ENCODE assay signal across 12 mouse cellular contexts in the genomic region with DNA sequence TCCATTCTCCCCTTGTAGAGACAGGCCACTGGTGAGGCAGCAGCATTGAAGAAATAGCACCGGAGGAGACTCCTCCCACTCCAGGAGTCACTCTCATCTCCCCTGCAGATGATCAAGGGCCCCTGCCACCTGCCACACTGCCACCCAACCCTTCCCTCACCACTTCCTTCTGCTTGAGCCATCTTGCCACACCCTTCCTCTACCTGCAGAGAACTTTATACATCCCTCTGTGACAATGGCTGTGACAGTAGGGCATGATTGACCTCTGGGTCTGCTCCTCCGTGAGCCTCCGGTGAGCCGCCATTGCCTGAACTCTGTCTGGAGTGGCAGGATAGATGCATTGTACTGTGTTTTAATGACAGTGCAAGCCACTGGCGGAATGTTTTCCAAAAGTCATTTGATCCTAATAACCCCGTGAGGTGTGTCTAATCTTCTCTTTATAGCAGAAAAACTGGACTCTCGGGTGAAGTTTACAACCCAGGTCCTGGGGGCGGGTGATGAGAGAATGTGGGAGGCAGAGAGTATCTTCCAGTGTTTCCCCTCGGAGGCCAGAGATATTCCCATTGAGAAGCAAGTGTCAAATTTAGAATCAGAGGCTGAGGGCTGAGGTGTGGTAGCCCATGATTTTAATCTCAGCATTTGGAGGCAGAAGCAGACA. TPM values are rescaled to one million over a fixed set of nuclear protein-coding genes. Genes with fewer than 3 reads are reported as not detected.
DNase-seq lines count a peak whose midpoint lies in the region; ATAC-seq and TF ChIP-seq lines count a peak whose summit lies in the region.
"Had no signal": no experiment of that assay in that cellular context is flagged by ENCODE, and none has a peak within 500 bp of the region (broad histone marks: within the 10 kb centered on the region; RNA-seq: fewer than 3 reads in every experiment).

No protein-coding gene starts in this region.

- H3K27ac ChIP-seq in kidney, embryonic 14.5 days (ENCODE audit: low read depth, low read length), result no peak overlapping the region
- H3K27ac ChIP-seq in CH12.LX (ENCODE audit: insufficient read depth, low read depth), result peak overlapping the region; percentile 11; the same call in 1 of the 2 replicates
- peak overlapping the region; percentile 68 for H3K27ac ChIP-seq in intestine, embryonic 16.5 days (ENCODE audit: low read length)
- H3K27ac ChIP-seq in left cerebral cortex, adult 2 months, result no peak overlapping the region
- no peak overlapping the region for H3K27ac ChIP-seq in hindbrain, embryonic 10.5 days
- H3K27ac ChIP-seq: embryonic facial prominence, embryonic 13.5 days; liver, embryonic 13.5 days had no signal

- no peak overlapping the region for H3K4me3 ChIP-seq in kidney, embryonic 14.5 days (ENCODE audit: low read length)
- H3K4me3 ChIP-seq in CH12.LX (replicated peaks in 1 of 3; ENCODE audit: low read depth in 2 of 3, low read length in 2 of 3, poor library complexity in 1 of 3), result no peak overlapping the region
- H3K4me3 ChIP-seq in intestine, embryonic 16.5 days (ENCODE audit: low read length), result no peak overlapping the region
- no peak overlapping the region for H3K4me3 ChIP-seq in left cerebral cortex, adult 2 months
- no peak overlapping the region for H3K4me3 ChIP-seq in hindbrain, embryonic 10.5 days
- H3K4me3 ChIP-seq: embryonic facial prominence, embryonic 13.5 days; liver, embryonic 13.5 days had no signal

- H3K36me3 ChIP-seq in kidney, embryonic 14.5 days (ENCODE audit: control insufficient read depth, insufficient read depth, low read length), result no peaks in the 10 kb centered on the region
- H3K36me3 ChIP-seq in CH12.LX (replicated peaks in 1 of 2; ENCODE audit: control insufficient read depth in 1 of 2, insufficient read depth in 1 of 2, low read length in 1 of 2), result no peaks in the 10 kb centered on the region
- no peaks in the 10 kb centered on the region for H3K36me3 ChIP-seq in intestine, embryonic 16.5 days (ENCODE audit: control insufficient read depth, insufficient read depth, low read length)
- no peaks in the 10 kb centered on the region for H3K36me3 ChIP-seq in hindbrain, embryonic 10.5 days
- H3K36me3 ChIP-seq: embryonic facial prominence, embryonic 13.5 days; liver, embryonic 13.5 days had no signal

- TF ChIP-seq RAD21 in CH12.LX (IDR thresholded peaks at IDR 0.05; ENCODE audit: low read depth, low read length), result no peak

- H3K4me1 ChIP-seq in kidney, embryonic 14.5 days (ENCODE audit: control insufficient read depth, insufficient read depth, low read length), result no peaks in the 10 kb centered on the region
- peaks cover 34 to 67% of the 10 kb centered on the region in 2 experiments for H3K4me1 ChIP-seq in CH12.LX (ENCODE audit: control insufficient read depth in 1 of 2, insufficient read depth in 2 of 2)
- H3K4me1 ChIP-seq in intestine, embryonic 16.5 days (ENCODE audit: control insufficient read depth, insufficient read depth, low read length), result peaks cover 14% of the 10 kb centered on the region
- peaks cover 18% of the 10 kb centered on the region for H3K4me1 ChIP-seq in hindbrain, embryonic 10.5 days (replicated peaks)
- H3K4me1 ChIP-seq: embryonic facial prominence, embryonic 13.5 days had no signal

- no peaks in the 10 kb centered on the region for H3K9me3 ChIP-seq in kidney, embryonic 14.5 days (ENCODE audit: control insufficient read depth, low read length)
- H3K9me3 ChIP-seq in CH12.LX (replicated peaks; ENCODE audit: low read length), result no peaks in the 10 kb centered on the region
- H3K9me3 ChIP-seq in intestine, embryonic 16.5 days (ENCODE audit: control insufficient read depth, low read length), result no peaks in the 10 kb centered on the region
- no peaks in the 10 kb centered on the region for H3K9me3 ChIP-seq in hindbrain, embryonic 10.5 days
- H3K9me3 ChIP-seq: embryonic facial prominence, embryonic 13.5 days; liver, embryonic 13.5 days had no signal

- no peak for TF ChIP-seq CTCF in CH12.LX (conservative IDR thresholded peaks at IDR 0.05 in 1 of 2, IDR thresholded peaks at IDR 0.05 in 1 of 2; ENCODE audit: low read depth in 2 of 2, low read length in 2 of 2)
- TF ChIP-seq CTCF in left cerebral cortex, adult 2 months (IDR thresholded peaks at IDR 0.05), result no peak

- TF ChIP-seq POLR2A in CH12.LX (IDR thresholded peaks at IDR 0.05; ENCODE audit: low read depth, low read length), result no peak

- in situ Hi-C loops in CH12.LX (cut with MboI; ENCODE audit: low pct_ligation_motif_present, low pct_unique_long_range_greater_than_20kb, low sequenced_read_pairs), result no loop called here

- DNase-seq in kidney, postnatal 14 days, result no peak
- no peak for DNase-seq in CH12.LX (ENCODE audit: extremely low read depth)
- DNase-seq in thymus, adult 18-20 months, result peak; percentile 72 to 85
- no peak for DNase-seq in left cerebral cortex, adult 2 months (ENCODE audit: extremely low spot score in 1 of 2, low spot score in 2 of 2)
- DNase-seq in retina, postnatal 1 day, result no peak
- DNase-seq in hindbrain, embryonic 10.5 days (ENCODE audit: low spot score), result no peak
- DNase-seq: adrenal gland, adult 8-10 months; cerebellum, adult 18-20 months; liver, embryonic 13.5 days had no signal

- no peaks in the 10 kb centered on the region for H3K27me3 ChIP-seq in kidney, embryonic 14.5 days (ENCODE audit: control insufficient read depth, insufficient read depth, low read length)
- H3K27me3 ChIP-seq in CH12.LX (replicated peaks), result no peaks in the 10 kb centered on the region
- H3K27me3 ChIP-seq in intestine, embryonic 16.5 days (replicated peaks; ENCODE audit: control insufficient read depth, insufficient read depth, low read length), result no peaks in the 10 kb centered on the region
- H3K27me3 ChIP-seq in hindbrain, embryonic 10.5 days (ENCODE audit: insufficient read depth, poor library complexity, severe bottlenecking), result no peaks in the 10 kb centered on the region
- H3K27me3 ChIP-seq: embryonic facial prominence, embryonic 13.5 days; liver, embryonic 13.5 days had no signal

- WGBS in kidney, embryonic 14.5 days, result 37% methylated on average over 9 of the region's 9 CpGs
- WGBS in intestine, embryonic 16.5 days, result 52% methylated on average over 9 of the region's 9 CpGs
- WGBS in hindbrain, embryonic 10.5 days, result 74% methylated on average over 9 of the region's 9 CpGs

- intact Hi-C loops in left cerebral cortex, adult 2 months (cut with DNase I), result no loop called here

- dilution Hi-C loops in CH12.LX (cut with MboI; ENCODE audit: extremely low pct_ligation_motif_present, extremely low pct_unique_long_range_greater_than_20kb, low sequenced_read_pairs), result no loop called here

- no peaks in the 10 kb centered on the region for H3K79me2 ChIP-seq in CH12.LX (replicated peaks; ENCODE audit: control insufficient read depth, extremely low read depth, insufficient read depth, poor library complexity, severe bottlenecking)

- H3K4me2 ChIP-seq in kidney, embryonic 14.5 days (replicated peaks; ENCODE audit: low read depth, low read length), result no peak overlapping the region
- no peak overlapping the region for H3K4me2 ChIP-seq in CH12.LX (ENCODE audit: insufficient read depth, low read depth, poor library complexity, severe bottlenecking)
- peak overlapping the region; percentile 22; the same call in 1 of the 2 replicates for H3K4me2 ChIP-seq in intestine, embryonic 16.5 days (ENCODE audit: low read depth, low read length)
- H3K4me2 ChIP-seq: embryonic facial prominence, embryonic 13.5 days; liver, embryonic 13.5 days had no signal

- TF ChIP-seq EP300 in CH12.LX (IDR thresholded peaks at IDR 0.05; ENCODE audit: low read length), result no peak

- peak; percentile 73; the same call in 1 of the 2 replicates for ATAC-seq in kidney, embryonic 14.5 days (ENCODE audit: low FRiP score, low TSS enrichment)
- peak; percentile 85 for ATAC-seq in intestine, embryonic 16.5 days

- no peak overlapping the region for H3K9ac ChIP-seq in kidney, embryonic 14.5 days (ENCODE audit: low read depth, low read length)
- H3K9ac ChIP-seq in CH12.LX (ENCODE audit: insufficient read depth, low read depth), result no peak overlapping the region
- H3K9ac ChIP-seq in intestine, embryonic 16.5 days (ENCODE audit: low read depth, low read length), result no peak overlapping the region
- H3K9ac ChIP-seq: embryonic facial prominence, embryonic 13.5 days; liver, embryonic 13.5 days had no signal

TF ChIP-seq in CH12.LX, 34 proteins besides CTCF, POLR2A, EP300 and RAD21:
- no peak for TF ChIP-seq UBTF (IDR thresholded peaks at IDR 0.05; ENCODE audit: low read depth, low read length)
- TF ChIP-seq TCF12 (IDR thresholded peaks at IDR 0.05; ENCODE audit: low read depth, low read length), result 0 out of 2 replicates have a peak, but pooled peaks have one; percentile 21

RNA-seq across cellular contexts. Expression of gene Myh9, which starts 7.7 kb away (rescaled TPM):
- 43.8 and 72.3 TPM in 2 replicates for polyA plus RNA-seq in kidney, embryonic 14.5 days (2014; fragmentation: Nextera tagmentation; extraction: Ambion mirVana)
- total RNA-seq in CH12.LX (2012; rRNA removed) (128 and 146 TPM in 2 replicates), CH12.LX (2014; rRNA removed) (43.8 and 46.4 TPM in 2 replicates)
- polyA plus RNA-seq in CH12.LX (2012; ENCODE audit: insufficient read length, low read depth), result 165 and 178 TPM in 2 replicates
- polyA plus RNA-seq in intestine, embryonic 16.5 days (2015; fragmentation: Nextera tagmentation; extraction: Ambion mirVana), result 39.1 and 43.8 TPM in 2 replicates
- 10 to 100 TPM; 81.2 to 91.4 TPM for total RNA-seq in left cerebral cortex, adult 2 months (2021)
- 32.7 and 38.4 TPM in 2 replicates for polyA plus RNA-seq in hindbrain, embryonic 10.5 days (2016; fragmentation: Nextera tagmentation; extraction: Ambion mirVana)

Comparison
In these comparisons a context has a peak if more than half of its experiments do, and no peak if none do; other contexts are left out.
1. H3K27ac ChIP-seq: peak in CH12.LX (single experiment) and intestine, embryonic 16.5 days (single experiment); none in kidney, embryonic 14.5 days (single experiment), left cerebral cortex, adult 2 months (single experiment) and hindbrain, embryonic 10.5 days (single experiment).
2. DNase-seq: peak in thymus, adult 18-20 months (2 of 2); none in kidney, postnatal 14 days (single experiment), CH12.LX (single experiment), left cerebral cortex, adult 2 months (0 of 2), retina, postnatal 1 day (single experiment) and hindbrain, embryonic 10.5 days (single experiment).